Mouse (Mus musculus): ENCODE data around the gene Manba.
A peak's percentile ranks its signal among the peaks of the same experiment; 100 is the strongest.
"Not testable (repeated sequence)": the region's sequence is repeated elsewhere in the genome, so short reads cannot be mapped to it uniquely, and the experiment has no call there.

Gene Manba

DNA sequence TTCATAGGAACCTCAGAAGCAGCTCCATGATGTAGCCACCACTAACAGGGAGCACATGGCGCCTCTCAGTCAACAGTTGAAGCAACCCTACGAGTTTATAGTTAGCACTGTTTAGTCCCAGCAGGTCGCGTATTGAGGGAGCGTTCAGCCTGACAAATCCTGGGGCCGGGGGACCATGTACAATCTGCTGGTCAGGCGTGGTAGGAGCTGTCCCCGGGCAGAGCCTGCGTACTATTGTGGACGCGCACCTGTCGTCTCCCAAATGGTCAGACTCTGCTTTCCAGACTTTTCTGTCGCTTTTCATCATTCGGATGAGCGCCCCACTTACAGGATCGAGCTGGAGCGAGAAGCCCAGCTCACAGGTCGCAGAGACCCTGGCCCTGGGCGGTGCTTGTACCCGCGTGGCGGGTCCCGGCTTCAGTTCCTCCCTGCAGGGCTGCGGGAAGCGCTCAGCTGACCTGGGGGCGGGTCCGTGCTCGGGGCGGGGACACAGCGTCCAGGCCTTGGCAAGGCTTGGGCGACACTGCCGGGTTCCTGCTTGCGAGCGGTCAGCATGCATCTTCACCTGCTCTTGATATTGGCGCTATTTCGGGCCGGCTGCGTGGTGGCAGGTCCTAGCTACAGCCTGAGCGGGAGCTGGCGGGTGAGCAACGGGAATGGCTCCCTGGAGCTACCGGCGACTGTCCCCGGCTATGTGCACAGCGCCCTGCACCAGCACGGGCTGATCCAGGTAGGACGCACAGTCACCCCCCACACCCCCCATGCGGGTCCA is at the start of gene Manba:
Gene Manba (plus strand): TSS at position 484 of the 772 bp plus-strand sequence.
- DNase-seq (ENCODE audit: low spot score in 2 of 2), result peak in 1 of 2 experiments; percentile 33

DNA sequence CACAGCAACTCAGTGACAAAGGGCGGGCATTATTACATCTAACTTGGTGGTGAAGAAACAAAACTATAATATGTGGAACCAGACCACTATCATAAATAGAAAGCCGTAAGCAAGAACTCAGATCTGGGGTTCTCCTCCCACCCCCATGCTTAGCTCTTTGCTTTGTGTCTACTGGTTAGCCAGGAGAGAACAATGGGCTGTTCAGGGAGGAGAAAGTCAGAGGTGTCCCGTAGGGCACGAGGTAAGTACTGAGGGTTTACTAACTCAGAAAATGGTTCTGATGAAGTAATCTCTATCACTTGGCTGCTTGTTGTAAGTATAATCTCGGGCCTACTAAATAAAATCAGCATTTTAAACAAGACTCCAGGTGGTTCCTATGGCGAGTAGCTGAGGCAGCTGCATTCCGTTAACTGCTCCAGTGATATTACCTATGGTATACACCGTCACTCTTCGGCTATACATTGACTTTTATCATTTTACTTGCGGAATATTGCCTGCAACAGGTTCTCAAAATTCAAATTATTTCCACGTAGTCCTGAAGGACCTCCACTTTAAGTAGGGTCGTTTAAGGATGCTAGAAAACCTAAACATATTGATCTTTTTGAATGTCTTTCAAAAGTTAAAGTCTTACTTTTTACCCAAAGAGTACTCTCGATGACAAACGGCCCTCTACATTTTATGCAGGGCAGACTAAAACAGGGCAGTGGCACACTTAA is 48.4 kb upstream of the Manba start:
- DNase-seq (ENCODE audit: low spot score in 2 of 2), result no peak

DNA sequence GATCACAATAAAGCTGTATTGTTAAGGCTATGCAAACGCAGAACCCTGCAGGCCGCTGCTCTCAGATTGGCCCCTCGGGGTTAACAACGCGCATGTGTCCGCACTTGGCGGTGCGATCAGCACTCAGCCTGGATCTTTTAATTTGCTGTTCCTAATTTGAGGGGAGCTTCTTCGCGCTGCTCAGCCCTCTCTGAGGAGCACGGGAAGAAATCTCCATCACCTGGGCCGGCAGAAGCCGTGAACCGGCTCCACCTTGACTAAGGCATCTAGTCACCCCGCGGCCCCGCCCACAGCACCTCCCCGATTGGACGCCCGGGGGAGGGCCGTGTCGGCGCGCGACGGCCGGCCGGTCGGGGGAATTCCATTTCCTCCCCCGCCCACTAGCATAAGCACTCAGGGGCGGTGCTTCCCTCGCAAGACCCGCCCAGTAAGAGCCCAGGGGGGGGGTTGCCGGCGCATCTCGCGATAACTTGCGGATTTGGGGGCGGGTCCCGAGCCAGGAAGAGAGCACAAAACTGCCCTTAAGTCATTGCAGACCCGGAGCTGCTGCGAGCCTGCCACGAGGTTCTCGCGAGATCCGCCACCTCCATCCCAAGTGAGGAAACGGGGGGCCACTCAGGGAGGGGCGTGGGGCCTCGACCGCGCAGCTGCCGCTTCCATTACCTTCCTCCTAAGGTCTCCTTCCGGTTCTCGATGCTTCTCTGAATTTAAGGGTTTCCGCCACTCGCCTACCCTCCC is 47.5 kb upstream of the Manba start, which contains the start of gene Ube2d3:
Gene Ube2d3 (plus strand): TSS at position 392 of the 738 bp plus-strand sequence.
- DNase-seq (ENCODE audit: low spot score in 2 of 2), result peak; percentile 98 to 99

DNA sequence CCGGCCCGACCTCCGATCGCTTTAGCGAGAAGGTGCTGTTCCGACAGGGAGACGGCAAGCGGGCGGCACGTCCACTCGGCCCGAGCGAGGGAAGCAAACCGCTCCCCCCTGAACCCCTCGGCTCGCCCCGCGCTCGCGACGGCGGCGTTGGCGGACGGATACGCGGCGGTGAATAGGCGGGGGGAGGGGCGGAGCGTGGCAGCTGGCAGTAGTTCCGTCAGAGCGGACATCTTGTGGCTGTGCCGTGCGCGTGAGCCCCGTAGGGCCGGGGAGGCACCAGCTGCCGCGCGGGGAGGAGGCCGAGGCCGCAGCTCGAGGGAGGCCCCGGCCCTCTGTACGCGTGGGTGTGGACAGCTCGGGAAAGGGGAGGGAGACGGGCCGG is 46.9 kb upstream of the Manba start:
- peak; percentile 92 to 93 for DNase-seq (ENCODE audit: low spot score in 2 of 2)

DNA sequence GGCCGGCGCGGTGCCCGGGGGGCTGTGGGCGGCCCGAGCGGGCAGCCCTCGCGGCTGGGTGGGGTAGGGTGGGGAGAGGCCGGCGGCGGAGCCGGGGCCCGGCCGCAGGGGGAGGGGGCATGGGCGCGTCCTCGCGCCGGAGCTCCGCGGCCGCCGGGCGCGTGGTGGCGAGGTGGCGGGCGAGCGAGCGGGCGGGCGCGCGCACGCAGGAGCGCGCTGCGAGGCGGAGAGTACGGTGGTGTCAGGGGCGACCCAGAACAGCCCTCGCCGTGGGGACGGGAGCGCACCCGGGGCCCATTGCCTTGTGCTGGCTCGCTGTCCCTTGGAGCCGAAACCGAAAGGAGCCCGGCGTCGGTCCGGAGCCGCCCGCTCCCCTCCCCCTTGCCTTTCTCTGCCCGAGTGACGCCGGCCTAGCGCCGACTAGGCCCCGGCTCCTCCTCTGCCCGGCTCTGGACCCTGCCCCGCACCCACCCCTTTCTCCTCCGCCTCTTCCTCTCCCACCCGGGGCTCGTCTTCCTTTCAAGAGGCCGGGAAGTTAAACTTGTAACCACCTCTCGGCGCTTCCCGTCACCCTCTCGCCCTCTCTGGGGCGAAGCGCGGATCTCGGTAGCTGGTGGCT is 46.4 kb upstream of the Manba start:
- DNase-seq (ENCODE audit: low spot score in 2 of 2), result peak; percentile 58 to 66

DNA sequence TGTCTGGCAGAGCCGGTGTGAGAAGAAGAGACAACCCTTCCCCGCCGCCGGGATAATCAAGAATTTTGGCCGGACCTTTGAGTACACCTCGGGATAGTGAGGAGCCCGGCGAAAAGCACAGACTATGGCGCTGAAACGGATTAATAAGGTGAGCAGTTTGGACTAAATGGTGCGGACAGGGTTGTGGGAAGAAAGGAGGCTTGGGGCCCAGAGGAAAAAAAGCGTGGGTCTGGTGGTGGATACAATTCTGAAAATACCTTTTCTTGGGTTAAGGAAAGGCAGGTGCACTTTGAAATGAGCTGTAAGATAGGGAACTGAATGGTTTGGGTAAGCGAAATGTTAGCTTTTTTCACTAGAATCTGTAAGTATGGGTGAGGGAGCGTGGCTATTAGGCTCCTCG is 45.8 kb upstream of the Manba start:
- DNase-seq (ENCODE audit: low spot score in 2 of 2), result peak in 1 of 2 experiments; percentile 6

DNA sequence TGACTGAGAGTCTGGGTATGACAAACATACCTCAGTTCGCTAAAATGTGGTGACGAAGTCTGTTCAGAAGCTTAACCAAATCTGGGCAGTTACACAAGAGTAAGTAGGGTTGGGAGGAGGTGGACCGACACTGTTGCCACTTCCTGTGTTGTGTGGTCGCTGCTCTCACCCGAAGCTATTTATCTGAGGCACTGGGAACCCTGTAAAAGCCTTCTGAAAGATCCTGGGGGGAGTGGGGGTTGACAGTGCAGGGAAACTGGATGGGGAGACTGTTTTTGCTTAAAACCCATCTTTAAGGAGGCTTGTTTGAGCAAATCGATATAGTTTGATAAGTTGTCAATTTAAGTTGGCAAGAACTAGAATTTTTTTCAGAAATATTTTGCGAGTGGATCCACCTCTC is 45.2 kb upstream of the Manba start:
- DNase-seq (ENCODE audit: low spot score in 2 of 2), result peak; percentile 9 to 13

DNA sequence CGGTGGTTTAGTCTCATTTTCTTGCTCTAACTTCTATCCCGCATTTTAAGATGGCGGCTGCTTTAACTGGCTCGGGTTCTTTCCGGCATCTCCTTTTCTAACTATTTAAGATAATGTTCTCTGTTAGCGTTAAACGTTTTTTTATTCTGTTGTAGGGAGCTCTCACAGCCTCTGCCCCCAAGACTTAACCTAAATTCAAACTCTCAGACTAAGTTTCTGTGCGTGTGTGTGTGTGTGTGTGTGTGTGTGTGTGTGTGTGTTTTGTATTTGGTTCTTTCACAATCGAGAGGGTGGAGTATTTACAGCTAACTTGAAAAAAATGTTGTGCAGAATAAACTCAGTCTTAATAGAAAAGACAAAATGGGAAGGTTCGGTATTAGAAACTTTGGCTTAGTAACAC is 44.8 kb upstream of the Manba start:
- DNase-seq (ENCODE audit: low spot score in 2 of 2), result no peak

DNA sequence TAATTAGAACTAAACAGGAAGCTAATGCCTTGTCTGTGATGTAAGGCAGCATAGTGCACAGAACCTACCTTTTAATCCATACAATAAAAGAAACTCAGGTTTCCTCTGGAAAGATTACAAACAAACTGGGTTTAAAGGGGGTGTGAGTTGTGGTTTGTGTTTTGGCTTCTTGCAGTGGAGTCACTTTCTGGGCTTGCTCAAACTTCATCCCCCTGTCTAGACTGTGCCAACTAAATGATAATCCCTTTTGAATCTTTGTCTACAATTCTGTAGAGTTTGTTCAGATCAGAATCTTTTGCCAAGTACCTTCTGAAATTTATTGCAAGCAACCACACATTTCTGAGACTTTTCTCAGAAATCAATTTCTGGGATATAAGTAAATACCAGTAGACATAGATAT is 40.5 kb upstream of the Manba start:
- DNase-seq (ENCODE audit: low spot score in 2 of 2), result no peak

DNA sequence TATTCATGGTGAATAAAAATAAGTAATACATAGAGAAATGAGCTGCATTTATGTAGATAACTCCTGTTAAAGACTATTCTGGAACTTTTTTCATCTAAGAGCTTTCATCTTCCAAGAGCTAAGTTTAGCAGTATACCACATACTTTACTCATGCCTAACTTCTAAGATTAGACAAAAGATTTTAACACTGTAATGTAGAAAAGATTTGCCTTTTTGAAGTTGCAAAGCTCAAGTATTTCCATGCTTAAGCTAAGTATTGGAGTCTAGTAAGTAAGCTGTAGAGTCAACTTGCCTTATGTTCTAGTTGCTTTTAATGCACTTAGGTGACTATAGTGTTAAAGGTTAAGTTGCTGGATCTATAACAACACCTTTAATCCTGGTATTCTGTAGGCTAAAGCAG is 26.4 kb upstream of the Manba start:
- DNase-seq (ENCODE audit: low spot score in 2 of 2), result no peak

DNA sequence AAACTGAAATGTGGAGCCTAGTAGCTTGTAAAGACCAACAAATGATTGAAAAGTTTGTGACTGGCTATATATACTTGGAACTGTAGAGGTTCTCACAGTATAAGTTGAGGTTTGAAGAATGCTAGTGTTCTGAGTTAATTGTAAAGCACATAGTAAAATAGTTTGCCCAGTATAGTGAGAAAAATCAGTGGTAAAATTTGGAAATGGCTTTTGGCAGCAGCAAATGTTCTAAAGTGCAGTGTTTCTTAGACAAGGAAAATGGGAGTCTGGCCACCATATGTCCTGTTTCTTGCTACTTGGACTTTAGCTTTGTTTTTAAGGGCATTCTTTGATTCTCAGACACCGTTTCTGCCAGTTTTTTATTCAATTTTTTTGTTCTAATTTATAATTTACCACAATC is 17.0 kb upstream of the Manba start:
- no peak for DNase-seq (ENCODE audit: low spot score in 2 of 2)

DNA sequence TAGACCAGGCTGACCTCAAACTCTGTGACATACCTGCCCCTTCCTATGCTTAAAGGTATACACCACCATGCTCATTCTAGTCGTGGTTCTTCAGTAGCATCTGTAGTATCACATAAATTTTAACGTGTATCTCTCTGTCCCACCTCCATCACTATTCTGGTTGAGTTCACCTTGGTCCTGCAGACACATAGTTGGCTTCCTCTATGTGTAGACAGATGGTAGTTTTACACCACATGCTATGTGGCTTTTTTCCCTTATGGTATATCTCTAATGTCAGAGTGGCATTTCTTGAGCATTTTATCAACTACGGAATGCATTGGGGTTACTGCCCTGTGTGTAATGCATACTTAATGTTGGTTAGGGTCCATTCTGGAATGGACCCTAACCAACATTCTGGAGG is 16.3 kb upstream of the Manba start:
- DNase-seq (ENCODE audit: low spot score in 2 of 2), result no peak

DNA sequence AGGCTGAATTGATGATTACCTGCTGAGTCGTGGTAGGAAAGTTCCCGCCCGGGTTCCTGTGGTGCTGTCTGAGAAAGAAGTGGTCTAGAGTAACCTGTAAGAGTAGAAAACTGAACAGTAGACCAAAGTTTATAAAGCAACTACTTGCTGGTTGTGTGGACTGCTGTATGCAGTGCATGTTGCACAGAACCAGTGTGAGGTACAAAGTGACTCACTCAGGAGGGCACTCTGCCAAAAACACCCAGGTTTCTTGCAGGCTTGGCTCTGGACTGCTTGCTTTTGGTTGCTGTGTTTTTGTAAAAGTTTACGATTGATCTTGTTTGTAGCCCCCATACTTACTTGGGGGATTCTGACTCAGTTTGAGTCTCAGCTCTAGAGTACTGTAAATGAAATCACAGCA is 15.4 kb upstream of the Manba start:
- peak in 1 of 2 experiments; percentile 37 for DNase-seq (ENCODE audit: low spot score in 2 of 2)

DNA sequence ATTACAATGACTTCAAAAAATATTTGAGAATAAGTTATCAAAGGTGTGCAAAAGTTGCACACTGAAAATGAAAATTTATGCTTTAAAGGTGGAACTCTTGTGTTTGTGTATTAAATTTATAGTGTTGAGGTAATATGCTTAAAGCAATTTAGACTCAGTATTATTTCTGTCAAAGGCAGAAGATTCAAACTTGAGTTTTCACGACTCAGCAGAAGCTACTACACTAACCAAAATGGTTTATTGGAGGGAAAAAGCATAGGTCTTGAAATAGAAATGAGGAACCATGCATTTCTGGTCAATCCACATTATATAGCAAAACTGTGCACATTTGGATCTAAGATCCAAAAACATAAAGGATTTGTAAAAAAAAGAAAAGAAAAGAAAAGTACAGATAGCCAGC is 14.6 kb upstream of the Manba start:
- no peak for DNase-seq (ENCODE audit: low spot score in 2 of 2)

DNA sequence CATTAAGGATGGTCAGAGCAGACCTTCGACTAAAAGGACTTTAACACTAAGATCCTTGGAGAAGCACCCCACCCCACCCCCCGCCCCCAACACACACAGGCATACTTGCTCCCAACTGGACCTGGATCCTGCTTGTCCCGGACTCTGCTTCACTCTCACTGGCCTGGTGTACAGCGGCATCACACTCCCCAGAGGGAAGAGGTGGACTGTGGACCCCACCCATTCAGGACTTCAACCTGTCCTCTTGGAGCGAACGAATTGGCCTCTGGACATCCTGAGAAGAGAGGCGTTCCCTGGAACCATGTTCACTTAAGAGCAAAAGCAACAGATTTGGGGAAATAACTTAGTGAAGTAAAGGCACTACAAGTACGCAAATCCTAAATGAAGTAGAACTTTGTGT is 10.4 kb upstream of the Manba start:
- DNase-seq (ENCODE audit: low spot score in 2 of 2), result no peak

DNA sequence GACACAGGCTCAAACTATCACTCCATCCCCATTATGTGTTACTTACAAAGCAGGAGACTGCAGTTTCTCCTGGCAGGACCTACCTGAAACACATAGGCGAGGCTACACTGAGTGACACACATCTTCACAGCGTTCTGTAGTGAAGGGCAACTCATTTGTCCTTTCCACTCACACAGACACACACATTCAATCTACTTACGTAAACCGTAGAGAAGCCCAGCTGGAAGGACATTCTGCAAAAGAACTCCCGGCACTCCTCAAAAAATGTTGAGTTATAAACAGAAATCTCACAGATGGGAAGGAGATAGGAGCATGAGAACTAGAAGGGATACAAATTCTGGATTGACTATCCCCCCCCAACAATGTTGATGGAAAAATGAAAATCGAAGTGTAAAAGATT is 9.1 kb upstream of the Manba start:
- no peak for DNase-seq (ENCODE audit: low spot score in 2 of 2)

DNA sequence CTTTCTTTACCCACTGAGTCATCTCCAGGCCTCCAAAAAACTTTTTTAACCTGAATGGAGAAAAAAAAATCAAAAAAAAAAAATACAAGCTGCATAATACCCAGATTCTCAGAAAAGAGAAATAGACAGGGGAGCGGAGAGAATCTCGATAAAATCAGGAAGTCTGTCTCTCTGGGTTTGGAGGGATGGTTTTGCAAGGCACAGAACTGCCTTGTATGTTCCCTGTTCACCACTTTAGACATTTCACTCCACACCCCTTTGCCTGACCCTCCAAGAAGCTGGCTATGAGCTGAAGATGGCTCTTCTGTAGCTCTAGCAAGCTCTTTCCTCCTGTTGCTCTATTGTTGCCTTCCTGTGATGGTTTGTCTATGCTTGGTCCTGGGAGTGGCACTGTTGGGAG is 8.4 kb upstream of the Manba start:
- no peak for DNase-seq (ENCODE audit: low spot score in 2 of 2)

DNA sequence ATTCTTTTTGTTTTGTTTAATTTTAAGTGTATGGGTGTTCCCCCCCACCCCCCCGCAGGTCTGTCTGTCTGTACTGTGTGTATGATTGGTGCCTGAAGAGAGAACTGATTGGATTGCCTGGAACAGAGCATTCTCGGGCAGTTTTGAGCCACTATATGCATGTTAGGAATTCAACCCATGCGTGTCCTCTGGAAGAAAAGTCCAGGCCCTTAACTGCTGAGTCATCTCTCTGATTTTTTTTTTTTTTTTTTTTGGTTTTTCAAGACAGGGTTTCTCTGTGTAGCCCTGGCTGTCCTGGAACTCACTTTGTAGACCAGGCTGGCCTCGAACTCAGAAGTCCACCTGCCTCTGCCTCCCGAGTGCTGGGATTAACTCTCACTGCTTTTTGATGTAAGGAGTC is 6.3 kb upstream of the Manba start:
- DNase-seq (ENCODE audit: low spot score in 2 of 2), result not testable (repeated sequence)

DNA sequence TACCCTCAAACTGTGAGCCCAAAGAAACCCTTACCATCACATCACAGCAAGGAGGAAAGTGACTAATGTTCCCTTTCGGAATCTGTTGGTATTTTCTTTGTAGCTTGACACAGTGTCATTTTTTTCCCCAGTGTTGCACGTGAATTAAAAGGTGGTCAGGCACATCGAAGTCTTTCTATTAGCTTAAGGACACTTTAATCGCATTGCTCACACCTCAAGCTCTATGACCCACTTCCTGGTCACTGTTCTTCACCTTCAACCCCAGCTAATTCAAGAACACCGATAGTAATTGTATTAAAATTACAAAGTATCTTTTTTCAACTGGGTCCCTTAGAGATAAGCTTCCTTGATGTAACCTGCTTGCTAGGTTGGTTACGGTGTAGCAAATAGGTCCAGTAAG is 4.6 kb upstream of the Manba start:
- DNase-seq (ENCODE audit: low spot score in 2 of 2), result no peak

DNA sequence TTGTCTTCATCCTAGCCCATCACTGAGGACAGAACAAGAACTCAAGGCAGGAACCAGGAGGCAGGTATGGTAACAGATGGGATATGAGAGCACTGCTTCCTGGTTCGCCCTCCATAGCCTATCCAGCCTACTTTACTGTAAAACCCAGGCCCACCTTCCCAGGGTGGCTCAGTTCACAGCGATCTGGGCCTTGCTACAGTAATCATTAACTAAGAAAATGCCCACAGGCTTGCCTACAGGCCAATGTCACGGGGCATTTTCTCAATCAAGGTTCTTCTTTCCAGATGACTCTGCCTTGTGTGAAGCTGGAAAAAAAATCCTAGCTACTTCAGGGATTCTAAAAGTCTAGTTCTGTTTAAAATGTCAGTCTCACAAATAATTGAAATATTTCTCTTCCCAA is 3.8 kb upstream of the Manba start:
- DNase-seq (ENCODE audit: low spot score in 2 of 2), result no peak

DNA sequence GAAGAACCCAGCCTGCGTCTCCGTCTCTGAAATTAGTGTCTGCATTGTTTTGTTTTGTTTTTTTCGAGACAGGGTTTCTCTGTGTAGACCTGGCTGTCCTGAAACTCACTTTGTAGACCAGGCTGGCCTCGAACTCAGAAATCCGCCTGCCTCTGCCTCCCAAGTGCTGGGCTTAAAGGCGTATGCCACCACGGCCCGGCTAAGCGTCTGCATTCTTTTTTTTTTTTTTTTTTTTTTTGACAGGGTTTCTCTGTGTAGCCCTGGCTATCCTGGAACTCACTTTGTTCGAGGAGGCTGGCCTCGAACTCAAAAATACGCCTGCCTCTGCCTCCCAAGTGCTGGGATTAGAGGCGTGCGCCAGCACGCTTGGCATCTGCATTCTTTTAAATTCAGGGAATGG is 761 bp upstream of the Manba start:
- not testable (repeated sequence) for DNase-seq (ENCODE audit: low spot score in 2 of 2)

DNA sequence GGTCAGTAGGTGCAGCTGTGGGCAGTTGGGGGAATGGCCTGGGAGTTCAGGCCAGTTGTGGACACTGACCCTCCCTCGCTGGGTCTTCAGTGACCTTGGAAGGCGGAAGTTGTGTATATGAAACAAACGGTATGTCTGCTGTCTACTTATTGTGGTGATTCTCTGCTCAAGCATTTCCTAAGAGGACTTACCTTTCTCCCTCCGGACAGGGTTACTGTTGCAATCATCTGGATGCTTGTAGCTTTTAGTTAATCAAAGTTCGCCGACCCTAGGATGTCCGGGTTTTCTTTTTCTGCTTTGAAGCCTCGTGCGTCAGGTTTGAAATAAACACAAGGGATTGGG is 460 bp downstream of the Manba start:
- DNase-seq (ENCODE audit: low spot score in 2 of 2), result no peak
